Mouse (Mus musculus) kidney, adult 18-20 months (tissue): ENCODE measurements around the gene Kdm5c.

ENCODE experiments used
- DNase-seq: peaks from one replicate; pipeline ENCODE4 v3.0.0; 2021

Gene Kdm5c

DNA sequence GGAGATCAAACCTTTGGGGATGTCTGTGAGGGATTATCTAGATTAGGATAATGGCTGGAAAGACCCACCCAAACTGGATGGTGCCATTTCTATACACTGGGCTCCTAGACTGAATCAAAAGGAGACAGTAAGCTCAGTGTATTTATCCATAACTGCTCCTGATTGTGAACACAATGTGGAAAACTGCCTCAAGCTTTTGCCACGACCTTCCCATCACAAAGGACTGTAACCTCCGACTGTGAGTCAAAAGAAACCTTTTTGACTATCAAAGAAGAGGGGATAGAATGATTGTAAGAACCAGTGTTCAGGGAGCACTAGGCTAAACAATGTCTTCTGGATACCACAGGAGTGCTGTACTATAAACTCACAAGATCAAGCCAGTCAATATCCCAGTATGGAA, 73.4 kb downstream of the Kdm5c start:
- no peak for DNase-seq

GRCm38 (mm10) chrX:152307371-152307770, 74.6 kb downstream of the Kdm5c start:
- no peak for DNase-seq

DNA sequence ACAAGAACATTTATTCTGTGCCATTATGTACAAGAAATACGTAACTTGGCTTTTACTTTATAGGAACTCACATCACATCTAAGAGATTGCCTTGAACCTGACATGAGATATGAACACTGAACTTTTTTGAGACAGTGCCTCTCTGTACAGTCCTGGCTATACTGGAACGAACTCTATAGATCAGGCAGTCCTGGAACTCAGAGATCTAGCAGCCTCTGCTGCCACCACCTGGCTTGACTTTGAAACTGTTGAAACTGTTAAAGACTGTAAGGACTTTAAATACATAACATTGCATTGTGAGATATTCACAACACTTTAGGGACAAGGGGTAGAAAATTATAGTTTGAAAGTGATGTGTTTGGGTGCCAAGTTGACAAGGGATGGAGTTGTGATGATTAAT, 75.1 kb downstream of the Kdm5c start:
- DNase-seq: peak; percentile 25

DNA sequence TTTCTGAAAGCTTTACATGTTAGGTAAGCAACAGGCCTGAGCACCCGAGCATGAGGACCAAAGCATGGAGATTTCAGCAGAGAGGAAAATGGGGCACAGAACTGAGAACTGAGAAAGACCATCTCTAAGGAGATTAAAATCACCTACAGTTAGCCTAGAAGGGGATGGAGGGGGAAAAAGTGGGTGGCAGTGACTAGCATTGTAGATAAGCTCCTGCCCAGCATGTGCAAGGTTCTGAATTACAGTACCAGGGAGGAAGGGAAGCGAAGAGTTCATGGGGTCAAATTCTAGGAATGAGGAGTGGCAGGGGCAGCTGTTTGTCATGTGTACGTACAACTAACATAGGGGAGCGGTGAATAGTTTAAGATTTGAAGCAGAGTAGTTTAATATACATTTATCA, 87.7 kb downstream of the Kdm5c start:
- no peak for DNase-seq

- DNase-seq: no peak
Observed at GRCm38 (mm10) chrX:152322776-152323175, 90.0 kb downstream of the Kdm5c start.

DNA sequence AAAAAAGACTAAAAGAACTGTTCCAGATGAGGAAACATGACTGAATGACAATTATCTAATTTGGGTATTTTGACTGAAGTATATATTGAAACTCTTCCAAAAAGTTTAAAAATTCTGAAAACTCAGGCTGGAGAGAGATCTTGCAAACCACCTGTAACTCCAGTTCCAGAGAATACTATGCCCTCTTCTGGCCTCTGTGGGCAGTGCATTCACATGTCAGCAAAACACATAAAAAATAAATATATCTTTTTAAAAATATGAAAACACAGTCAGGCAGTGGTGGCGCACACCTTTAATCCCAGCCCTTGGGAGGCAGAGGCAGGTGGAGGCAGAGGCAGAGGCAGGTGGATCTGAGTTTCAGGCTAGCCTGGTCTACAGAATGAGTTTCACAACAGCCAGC, 90.8 kb downstream of the Kdm5c start:
- no peak for DNase-seq
